Mouse (Mus musculus) heart, embryonic 15.5 days (tissue): ENCODE results near the gene Thnsl2. TPM values are rescaled to one million over a fixed set of nuclear protein-coding genes. Genes with fewer than 3 reads are reported as not detected.

Source experiments
- ATAC-seq: fragments of 200-750 bp; cut with Nextera tagmentation; replicated peaks from 2 replicates; pipeline ENCODE4 v1.8.0; 2017; ENCODE audit warnings: low read depth, moderate TSS enrichment; ENCODE audit not compliant: insufficient number of reproducible peaks, insufficient read depth, low FRiP score
- H3K27ac ChIP-seq: fragments of 300-500 bp; sonication (generic); 2 replicates; pipeline ENCODE4 v1.5.1; 2015; ENCODE audit warnings: mild to moderate bottlenecking, inconsistent platforms
- H3K27me3 ChIP-seq: fragments of 300-500 bp; sonication (generic); 2 replicates; pipeline ENCODE4 v1.6.1; 2015; ENCODE audit warnings: inconsistent platforms
- H3K36me3 ChIP-seq: fragments of 300-500 bp; sonication (generic); 2 replicates; pipeline ENCODE4 v1.6.1; 2015; ENCODE audit warnings: mild to moderate bottlenecking, inconsistent platforms
- H3K4me1 ChIP-seq: fragments of 300-500 bp; sonication (generic); replicated peaks from 2 replicates; pipeline ENCODE4 v1.6.1; 2015; ENCODE audit warnings: inconsistent platforms
- H3K4me2 ChIP-seq: fragments of 300-500 bp; sonication (generic); 2 replicates; pipeline ENCODE4 v1.6.1; 2015; ENCODE audit warnings: inconsistent platforms, mild to moderate bottlenecking, moderate library complexity
- H3K4me3 ChIP-seq: fragments of 300-500 bp; sonication (generic); 2 replicates; pipeline ENCODE4 v1.5.1; 2015; ENCODE audit warnings: mild to moderate bottlenecking, inconsistent platforms
- H3K9ac ChIP-seq: fragments of 300-500 bp; sonication (generic); 2 replicates; pipeline ENCODE4 v1.6.1; 2015; ENCODE audit warnings: mild to moderate bottlenecking, inconsistent platforms
- H3K9me3 ChIP-seq: fragments of 300-500 bp; sonication (generic); replicated peaks from 2 replicates; pipeline ENCODE4 v1.6.1; 2016; ENCODE audit warnings: inconsistent platforms
- WGBS: fragments of 180-500 bp; shearing (Covaris S2); methylation state at CpG from one replicate; pipeline ENCODE4 v1.1.7; 2015; ENCODE audit warnings: mixed read lengths; 5-methylcytosine and 5-hydroxymethylcytosine counted together
- polyA plus RNA-seq: library from polyadenylated mRNA; unstranded; fragments of >200 nt; fragmentation: Nextera tagmentation; extraction: Ambion mirVana; gene quantifications from 2 replicates; pipeline ENCODE4 v1.2.1, GENCODE M21; 2015

The Thnsl2 gene
- polyA plus RNA-seq, 1 experiment from 2014 or later = 4.2 TPM

GRCm38 (mm10) chr6:71130269-71130668 lies 14.0 kb downstream of the Thnsl2 start:
- H3K4me2 ChIP-seq = no peak overlapping the region
- no peaks in the 10 kb centered on the region for H3K36me3 ChIP-seq
- no peaks in the 10 kb centered on the region for H3K4me1 ChIP-seq
- no peak overlapping the region for H3K9ac ChIP-seq
- 87% methylated on average over 1 of the region's 1 CpGs for WGBS
- no peak overlapping the region for H3K4me3 ChIP-seq
- no peak overlapping the region for H3K27ac ChIP-seq
- H3K27me3 ChIP-seq = no peaks in the 10 kb centered on the region
- H3K9me3 ChIP-seq = no peaks in the 10 kb centered on the region
- no peak for ATAC-seq

- 50% methylated on average over 4 of the region's 4 CpGs for WGBS
- H3K4me2 ChIP-seq = no peak overlapping the region
- H3K4me1 ChIP-seq = no peaks in the 10 kb centered on the region
- no peaks in the 10 kb centered on the region for H3K36me3 ChIP-seq
- H3K9me3 ChIP-seq = no peaks in the 10 kb centered on the region
- no peaks in the 10 kb centered on the region for H3K27me3 ChIP-seq
- H3K9ac ChIP-seq = no peak overlapping the region
- ATAC-seq = no peak
- no peak overlapping the region for H3K4me3 ChIP-seq
- no peak overlapping the region for H3K27ac ChIP-seq
Observed at GRCm38 (mm10) chr6:71129071-71129470, 15.2 kb downstream of the Thnsl2 start.

- H3K9me3 ChIP-seq = no peaks in the 10 kb centered on the region
- H3K4me1 ChIP-seq = no peaks in the 10 kb centered on the region
- H3K27ac ChIP-seq = no peak overlapping the region
- WGBS = 72% methylated on average over 3 of the region's 3 CpGs
- ATAC-seq = no peak
- no peak overlapping the region for H3K4me3 ChIP-seq
- H3K9ac ChIP-seq = no peak overlapping the region
- no peaks in the 10 kb centered on the region for H3K27me3 ChIP-seq
- H3K36me3 ChIP-seq = no peaks in the 10 kb centered on the region
- H3K4me2 ChIP-seq = no peak overlapping the region
Observed at GRCm38 (mm10) chr6:71126290-71126689, 17.9 kb downstream of the Thnsl2 start.

GRCm38 (mm10) chr6:71125043-71125893 lies 19.0 kb downstream of the Thnsl2 start:
- Histone ChIP-seq H3K9ac (no peak overlapping the region), H3K36me3 (no peaks in the 10 kb centered on the region)

GRCm38 (mm10) chr6:71119577-71120254 lies 24.5 kb downstream of the Thnsl2 start:
- Histone ChIP-seq H3K27me3 (no peaks in the 10 kb centered on the region), H3K36me3 (no peaks in the 10 kb centered on the region), H3K4me3 (no peak overlapping the region), H3K9me3 (no peaks in the 10 kb centered on the region), H3K9ac (no peak overlapping the region), H3K4me1 (no peaks in the 10 kb centered on the region), H3K4me2 (no peak overlapping the region), H3K27ac (no peak overlapping the region)
- 17% methylated on average over 9 of the region's 10 CpGs for WGBS
- ATAC-seq = 0 out of 2 replicates have a peak, but pooled peaks have one; percentile 41

More at GRCm38 (mm10) chr6:71125043-71125893, 19.0 kb downstream of the Thnsl2 start:
- Histone ChIP-seq H3K27ac (no peak overlapping the region), H3K4me2 (no peak overlapping the region), H3K4me3 (no peak overlapping the region), H3K4me1 (no peaks in the 10 kb centered on the region), H3K9me3 (no peaks in the 10 kb centered on the region), H3K27me3 (no peaks in the 10 kb centered on the region)
- whole genome bisulfite sequencing = 7% methylated on average over 3 of the region's 3 CpGs
- 0 out of 2 replicates have a peak, but pooled peaks have one; percentile 58 for ATAC-seq

- 55% methylated on average over 11 of the region's 11 CpGs for WGBS
- H3K9me3 ChIP-seq = no peaks in the 10 kb centered on the region
- no peaks in the 10 kb centered on the region for H3K36me3 ChIP-seq
- H3K4me3 ChIP-seq = no peak overlapping the region
- no peaks in the 10 kb centered on the region for H3K4me1 ChIP-seq
- H3K9ac ChIP-seq = no peak overlapping the region
- ATAC-seq = no peak
- H3K27ac ChIP-seq = no peak overlapping the region
- H3K27me3 ChIP-seq = no peaks in the 10 kb centered on the region
- H3K4me2 ChIP-seq = no peak overlapping the region
Observed at GRCm38 (mm10) chr6:71111419-71112113, 32.7 kb downstream of the Thnsl2 start.

- WGBS = 54% methylated on average over 19 of the region's 19 CpGs
Observed at GRCm38 (mm10) chr6:71106170-71106945, 37.9 kb downstream of the Thnsl2 start.

GRCm38 (mm10) chr6:71096126-71096525 lies 48.1 kb downstream of the Thnsl2 start:
- H3K9me3 ChIP-seq = no peaks in the 10 kb centered on the region
- ATAC-seq = no peak
- no peak overlapping the region for H3K9ac ChIP-seq
- no peak overlapping the region for H3K4me2 ChIP-seq
- WGBS = 75% methylated on average over 3 of the region's 3 CpGs
- H3K4me3 ChIP-seq = no peak overlapping the region
- no peak overlapping the region for H3K27ac ChIP-seq
- H3K4me1 ChIP-seq = no peaks in the 10 kb centered on the region
- no peaks in the 10 kb centered on the region for H3K27me3 ChIP-seq
- H3K36me3 ChIP-seq = no peaks in the 10 kb centered on the region

More at GRCm38 (mm10) chr6:71106170-71106945, 37.9 kb downstream of the Thnsl2 start:
- no peak; the same call in 1 of the 2 replicates for ATAC-seq
- Histone ChIP-seq H3K4me3 (0 out of 2 replicates have a peak overlapping the region, but pooled peaks have one; percentile 5), H3K4me1 (no peaks in the 10 kb centered on the region), H3K27me3 (no peaks in the 10 kb centered on the region), H3K27ac (peak overlapping the region; percentile 47), H3K36me3 (no peaks in the 10 kb centered on the region), H3K9ac (no peak overlapping the region), H3K9me3 (no peaks in the 10 kb centered on the region), H3K4me2 (peak overlapping the region; percentile 9; the same call in 1 of the 2 replicates)

- H3K4me2 ChIP-seq = no peak overlapping the region
- no peak overlapping the region for H3K9ac ChIP-seq
- H3K4me3 ChIP-seq = no peak overlapping the region
- H3K4me1 ChIP-seq = no peaks in the 10 kb centered on the region
- H3K27me3 ChIP-seq = no peaks in the 10 kb centered on the region
- 63% methylated on average over 5 of the region's 5 CpGs for WGBS
- ATAC-seq = no peak
- no peaks in the 10 kb centered on the region for H3K9me3 ChIP-seq
- H3K36me3 ChIP-seq = no peaks in the 10 kb centered on the region
- no peak overlapping the region for H3K27ac ChIP-seq
Observed at GRCm38 (mm10) chr6:71094693-71095092, 49.5 kb downstream of the Thnsl2 start.

- Histone ChIP-seq H3K4me2 (no peak overlapping the region), H3K36me3 (no peaks in the 10 kb centered on the region), H3K27me3 (no peaks in the 10 kb centered on the region), H3K9me3 (no peaks in the 10 kb centered on the region), H3K9ac (no peak overlapping the region), H3K4me1 (no peaks in the 10 kb centered on the region), H3K4me3 (no peak overlapping the region), H3K27ac (no peak overlapping the region)
- WGBS = 74% methylated on average over 6 of the region's 6 CpGs
- ATAC-seq = no peak
Observed at GRCm38 (mm10) chr6:71093686-71094085, 50.6 kb downstream of the Thnsl2 start.
